Mouse (Mus musculus): ENCODE results near the gene Luzp1. TPM values are rescaled to one million over a fixed set of nuclear protein-coding genes. Genes with fewer than 3 reads are reported as not detected.

Gene Luzp1
- polyA plus RNA-seq, 1 experiment from 2014 or later = 91.1 TPM

GRCm38 (mm10) chr4:136600536-136600935 is 131.0 kb downstream of the Luzp1 start:
- no peak overlapping the region for H3K27ac ChIP-seq
- no peaks in the 10 kb centered on the region for H3K36me3 ChIP-seq (ENCODE audit: poor library complexity, severe bottlenecking)
- WGBS = 86% methylated on average over 2 of the region's 2 CpGs
- ATAC-seq = no peak
- H3K9me3 ChIP-seq (replicated peaks) = no peaks in the 10 kb centered on the region
- H3K4me3 ChIP-seq = peak overlapping the region; percentile 92
- H3K9ac ChIP-seq = peak overlapping the region; percentile 99
- no peaks in the 10 kb centered on the region for H3K27me3 ChIP-seq
- H3K4me2 ChIP-seq = peak overlapping the region; percentile 75
- H3K4me1 ChIP-seq = peaks cover 26% of the 10 kb centered on the region

GRCm38 (mm10) chr4:136601476-136601875 is 131.9 kb downstream of the Luzp1 start:
- WGBS = 2% methylated on average over 13 of the region's 13 CpGs

GRCm38 (mm10) chr4:136602018-136602554 is 132.5 kb downstream of the Luzp1 start:
- Histone ChIP-seq H3K4me3 (peak overlapping the region; percentile 92), H3K9ac (peak overlapping the region; percentile 99), H3K4me2 (peak overlapping the region; percentile 75), H3K4me1 (peaks cover 20% of the 10 kb centered on the region), H3K36me3 (ENCODE audit: poor library complexity, severe bottlenecking) (no peaks in the 10 kb centered on the region), H3K9me3 (replicated peaks) (no peaks in the 10 kb centered on the region), H3K27me3 (no peaks in the 10 kb centered on the region), H3K27ac (peak overlapping the region; percentile 98)
- ATAC-seq = peak; percentile 67
- 0% methylated on average over 41 of the region's 68 CpGs for WGBS

More at GRCm38 (mm10) chr4:136601476-136601875, 131.9 kb downstream of the Luzp1 start:
- peak overlapping the region; percentile 75 for H3K4me2 ChIP-seq
- H3K9ac ChIP-seq = peak overlapping the region; percentile 99
- no peaks in the 10 kb centered on the region for H3K9me3 ChIP-seq (replicated peaks)
- no peaks in the 10 kb centered on the region for H3K27me3 ChIP-seq
- no peaks in the 10 kb centered on the region for H3K36me3 ChIP-seq (ENCODE audit: poor library complexity, severe bottlenecking)
- H3K4me3 ChIP-seq = peak overlapping the region; percentile 92
- H3K4me1 ChIP-seq = peaks cover 23% of the 10 kb centered on the region
- ATAC-seq = peak; percentile 45
- peak overlapping the region; percentile 98 for H3K27ac ChIP-seq

- H3K36me3 ChIP-seq (ENCODE audit: poor library complexity, severe bottlenecking) = no peaks in the 10 kb centered on the region
- H3K4me3 ChIP-seq = peak within 1 kb of the TSS; percentile 92
- H3K4me1 ChIP-seq = peaks cover 20% of the 10 kb centered on the region
- ATAC-seq = peak; percentile 91
- H3K4me2 ChIP-seq = peak within 1 kb of the TSS; percentile 75
- WGBS = under 1% methylated on average over 34 of the region's 45 CpGs
- H3K9me3 ChIP-seq (replicated peaks) = no peaks in the 10 kb centered on the region
- H3K9ac ChIP-seq = peak within 1 kb of the TSS; percentile 99
- peak within 1 kb of the TSS; percentile 98 for H3K27ac ChIP-seq
- no peaks in the 10 kb centered on the region for H3K27me3 ChIP-seq
These were observed 133.0 kb downstream of the Luzp1 start, which contains the start of gene Kdm1a for GRCm38 (mm10) chr4:136602568-136602967. Kdm1a (minus strand) TSS chr4:136602723.

Other genes with a start within 250 kb of the Luzp1 start
- gene Tcea3, start 222.0 kb upstream of the Luzp1 start, polyA plus RNA-seq (2015; fragmentation: Nextera tagmentation; extraction: Ambion mirVana) = 0.52 and 0.66 TPM in 2 replicates
- 30.7 and 32.9 TPM in 2 replicates for gene Zfp46, start 185.1 kb upstream of the Luzp1 start, polyA plus RNA-seq (2015; fragmentation: Nextera tagmentation; extraction: Ambion mirVana)
- 273 and 295 TPM in 2 replicates for gene Hnrnpr, start 158.8 kb upstream of the Luzp1 start, polyA plus RNA-seq (2015; fragmentation: Nextera tagmentation; extraction: Ambion mirVana)
- 0.37 and 0.38 TPM in 2 replicates for gene Htr1d, start 46.2 kb upstream of the Luzp1 start, polyA plus RNA-seq (2015; fragmentation: Nextera tagmentation; extraction: Ambion mirVana)
- 0.13 TPM in 1 of 2 replicates, not detected in the other for gene 6030445D17Rik, start 7.5 kb upstream of the Luzp1 start, polyA plus RNA-seq (2015; fragmentation: Nextera tagmentation; extraction: Ambion mirVana)
- gene Kdm1a, start 133.0 kb downstream of the Luzp1 start, polyA plus RNA-seq (2015; fragmentation: Nextera tagmentation; extraction: Ambion mirVana) = 83.3 and 88.3 TPM in 2 replicates
- not detected in 2 replicates for gene Tex46, start 140.7 kb downstream of the Luzp1 start, polyA plus RNA-seq (2015; fragmentation: Nextera tagmentation; extraction: Ambion mirVana)
- not detected in 2 replicates for gene Lactbl1, start 152.9 kb downstream of the Luzp1 start, polyA plus RNA-seq (2015; fragmentation: Nextera tagmentation; extraction: Ambion mirVana)